Mouse (Mus musculus): Measurements from ENCODE around the gene Prss46.

- TF ChIP-seq CTCF (IDR thresholded peaks at IDR 0.05; ENCODE audit: extremely low read depth, insufficient read depth, low read length) (no peak), POLR2A (IDR thresholded peaks at IDR 0.05; ENCODE audit: extremely low read depth, insufficient read depth, low read length) (no peak)
These were observed 58.0 kb downstream of the Prss46 start for GRCm38 (mm10) chr9:110902271-110902670.
